Mouse (Mus musculus) intestine, postnatal 0 days (tissue): ENCODE measurements at regions not wholly inside any gene's neighbourhood (a gene's known extent, or its start where the extent isn't known, plus 50 kb on each side); places are given as distances from the start of the nearest gene placed in this dataset.

ENCODE experiments used
- ATAC-seq: fragments of 200-750 bp; cut with Nextera tagmentation; 2 replicates; pipeline ENCODE4 v1.8.0; 2017; ENCODE audit warnings: mild to moderate bottlenecking, moderate TSS enrichment, moderate library complexity
- H3K27ac ChIP-seq: fragments of 300-500 bp; sonication (generic); 2 replicates; pipeline ENCODE4 v1.5.1; 2014; ENCODE audit warnings: mild to moderate bottlenecking, low read depth, low read length, moderate library complexity
- H3K27me3 ChIP-seq: fragments of 300-500 bp; sonication (generic); replicated peaks from 2 replicates; pipeline ENCODE4 v1.6.1; 2014; ENCODE audit warnings: low read length, mixed read lengths; ENCODE audit not compliant: control insufficient read depth, insufficient read depth
- H3K36me3 ChIP-seq: fragments of 300-500 bp; sonication (generic); 2 replicates; pipeline ENCODE4 v1.6.1; 2014; ENCODE audit warnings: mild to moderate bottlenecking, moderate library complexity; ENCODE audit not compliant: control insufficient read depth, insufficient read depth
- H3K4me1 ChIP-seq: fragments of 300-500 bp; sonication (generic); replicated peaks from 2 replicates; pipeline ENCODE4 v1.6.1; 2014; ENCODE audit warnings: antibody characterized with exemption, low read length, mixed read lengths; ENCODE audit not compliant: control insufficient read depth, insufficient read depth
- H3K4me2 ChIP-seq: fragments of 300-500 bp; sonication (generic); replicated peaks from 2 replicates; pipeline ENCODE4 v1.6.1; 2014; ENCODE audit warnings: low read depth, mild to moderate bottlenecking, moderate library complexity
- H3K4me3 ChIP-seq: fragments of 300-500 bp; sonication (generic); 2 replicates; pipeline ENCODE4 v1.5.1; 2014; ENCODE audit warnings: low read depth, low read length
- H3K9ac ChIP-seq: fragments of 300-500 bp; sonication (generic); 2 replicates; pipeline ENCODE4 v1.6.1; 2014; ENCODE audit warnings: mild to moderate bottlenecking, low read depth, low read length
- H3K9me3 ChIP-seq: fragments of 300-500 bp; sonication (generic); 2 replicates; pipeline ENCODE4 v1.6.1; 2016; ENCODE audit warnings: mixed run types; ENCODE audit not compliant: control insufficient read depth
- CTCF ChIP-seq: sonication (generic); IDR thresholded peaks from 2 replicates; pipeline ENCODE4 v1.5.1; 2016; ENCODE audit warnings: low read depth, mild to moderate bottlenecking, control low read depth, antibody characterized with exemption, moderate library complexity
- WGBS: fragments of 180-500 bp; shearing (Covaris S2); extraction: QIAGEN DNeasy Blood & Tissue Kit; methylation state at CpG from one replicate; pipeline ENCODE4 v1.1.7; 2014; 5-methylcytosine and 5-hydroxymethylcytosine counted together

- H3K27me3 ChIP-seq = no peaks in the 10 kb centered on the region
- no peak overlapping the region for H3K4me3 ChIP-seq
- no peak for ATAC-seq
- no peak overlapping the region for H3K27ac ChIP-seq
- peak; percentile 38 for TF ChIP-seq CTCF
- WGBS = 94% methylated on average over 6 of the region's 6 CpGs
- H3K4me1 ChIP-seq = no peaks in the 10 kb centered on the region
- no peaks in the 10 kb centered on the region for H3K9me3 ChIP-seq
- no peak overlapping the region for H3K4me2 ChIP-seq
- no peak overlapping the region for H3K9ac ChIP-seq
- H3K36me3 ChIP-seq = no peaks in the 10 kb centered on the region
These were observed 113.6 kb upstream of the Armc2 start for GRCm38 (mm10) chr10:42131798-42132197.

- no peaks in the 10 kb centered on the region for H3K9me3 ChIP-seq
- no peak for ATAC-seq
- H3K4me2 ChIP-seq = no peak overlapping the region
- no peaks in the 10 kb centered on the region for H3K36me3 ChIP-seq
- H3K4me3 ChIP-seq = no peak overlapping the region
- H3K27ac ChIP-seq = no peak overlapping the region
- H3K4me1 ChIP-seq = no peaks in the 10 kb centered on the region
- H3K27me3 ChIP-seq = no peaks in the 10 kb centered on the region
- TF ChIP-seq CTCF = no peak
- no peak overlapping the region for H3K9ac ChIP-seq
- 39% methylated on average over 2 of the region's 2 CpGs for WGBS
These were observed 113.1 kb upstream of the Armc2 start for GRCm38 (mm10) chr10:42131298-42131697.

- no peak for TF ChIP-seq CTCF
- Histone ChIP-seq H3K9me3 (no peaks in the 10 kb centered on the region), H3K4me3 (no peak overlapping the region), H3K36me3 (no peaks in the 10 kb centered on the region), H3K4me1 (no peaks in the 10 kb centered on the region), H3K27me3 (no peaks in the 10 kb centered on the region), H3K27ac (no peak overlapping the region), H3K4me2 (no peak overlapping the region), H3K9ac (no peak overlapping the region)
- no peak for ATAC-seq
- 88% methylated on average over 14 of the region's 14 CpGs for WGBS
These were observed 109.7 kb upstream of the Armc2 start for GRCm38 (mm10) chr10:42127865-42128419.

GRCm38 (mm10) chr10:42126816-42127215 is 108.6 kb upstream of the Armc2 start:
- Histone ChIP-seq H3K4me1 (no peaks in the 10 kb centered on the region), H3K9ac (no peak overlapping the region), H3K4me2 (no peak overlapping the region), H3K27ac (no peak overlapping the region), H3K4me3 (no peak overlapping the region), H3K36me3 (no peaks in the 10 kb centered on the region), H3K27me3 (no peaks in the 10 kb centered on the region), H3K9me3 (no peaks in the 10 kb centered on the region)
- TF ChIP-seq CTCF = no peak
- WGBS = 97% methylated on average over 1 of the region's 1 CpGs
- ATAC-seq = no peak

GRCm38 (mm10) chr10:42122768-42123635 is 104.8 kb upstream of the Armc2 start:
- H3K27me3 ChIP-seq = no peaks in the 10 kb centered on the region
- no peaks in the 10 kb centered on the region for H3K36me3 ChIP-seq
- ATAC-seq = no peak
- H3K27ac ChIP-seq = no peak overlapping the region
- H3K4me1 ChIP-seq = no peaks in the 10 kb centered on the region
- no peaks in the 10 kb centered on the region for H3K9me3 ChIP-seq
- no peak overlapping the region for H3K4me2 ChIP-seq
- 50% methylated on average over 7 of the region's 7 CpGs for WGBS
- TF ChIP-seq CTCF = no peak
- H3K4me3 ChIP-seq = no peak overlapping the region
- no peak overlapping the region for H3K9ac ChIP-seq

- no peak for ATAC-seq
- no peak overlapping the region for H3K4me2 ChIP-seq
- H3K4me3 ChIP-seq = no peak overlapping the region
- H3K9me3 ChIP-seq = no peaks in the 10 kb centered on the region
- no peaks in the 10 kb centered on the region for H3K4me1 ChIP-seq
- no peak for TF ChIP-seq CTCF
- 54% methylated on average over 4 of the region's 4 CpGs for WGBS
- H3K27me3 ChIP-seq = no peaks in the 10 kb centered on the region
- no peaks in the 10 kb centered on the region for H3K36me3 ChIP-seq
- no peak overlapping the region for H3K9ac ChIP-seq
- H3K27ac ChIP-seq = no peak overlapping the region
These were observed 103.7 kb upstream of the Armc2 start for GRCm38 (mm10) chr10:42121984-42122383.
